Mouse (Mus musculus) megakaryocyte, embryonic 14.5 days (primary cell): ENCODE results near the gene Lrrtm3.

ENCODE experiments used
- FLI1 ChIP-seq: IDR thresholded peaks from 2 replicates; pipeline ENCODE4 v1.6.1; 2012; ENCODE audit warnings: low read length, inconsistent platforms, mixed read lengths
- GATA1 ChIP-seq: IDR thresholded peaks from 3 replicates; pipeline ENCODE4 v1.6.1; 2012; ENCODE audit warnings: mixed read lengths, low read length, inconsistent platforms, borderline replicate concordance

- TF ChIP-seq GATA1: no peak
- no peak for TF ChIP-seq FLI1
These were observed 112.0 kb downstream of the Lrrtm3 start for GRCm38 (mm10) chr10:63978101-63978500.
